Mouse (Mus musculus) small intestine, adult 2 months (tissue): ENCODE results near the gene Sema6b. TPM values are rescaled to one million over a fixed set of nuclear protein-coding genes. Genes with fewer than 3 reads are reported as not detected.
"Not testable (repeated sequence)": the region's sequence is repeated elsewhere in the genome, so short reads cannot be mapped to it uniquely, and the experiment has no call there.

Source experiments
- H3K27ac ChIP-seq: fragments of 200-500 bp; 2 replicates; pipeline ENCODE4 v1.5.1; 2012; ENCODE audit warnings: low read depth, low read length, control low read depth, inconsistent platforms; ENCODE audit not compliant: insufficient read depth
- H3K27me3 ChIP-seq: fragments of 200-500 bp; 2 replicates; pipeline ENCODE4 v1.6.1; 2012; ENCODE audit warnings: mild to moderate bottlenecking, moderate library complexity, low read length, inconsistent platforms; ENCODE audit not compliant: control insufficient read depth, insufficient read depth
- H3K36me3 ChIP-seq: fragments of 200-500 bp; 2 replicates; pipeline ENCODE4 v1.6.1; 2012; ENCODE audit warnings: mild to moderate bottlenecking, low read length, control low read depth, inconsistent platforms; ENCODE audit not compliant: control insufficient read depth, insufficient read depth
- H3K4me1 ChIP-seq: fragments of 200-500 bp; 2 replicates; pipeline ENCODE4 v1.6.1; 2012; ENCODE audit warnings: low read length, inconsistent platforms, mixed read lengths; ENCODE audit not compliant: control insufficient read depth, insufficient read depth, insufficient read length
- H3K4me3 ChIP-seq: fragments of 200-500 bp; 2 replicates; pipeline ENCODE4 v1.5.1; 2012; ENCODE audit warnings: low read depth, mild to moderate bottlenecking, control low read depth, inconsistent platforms, low read length, moderate library complexity
- CTCF ChIP-seq: fragments of 200-500 bp; IDR thresholded peaks from 2 replicates; pipeline ENCODE4 v1.5.1; 2012; ENCODE audit warnings: low read depth, mild to moderate bottlenecking, control low read depth, inconsistent platforms, low read length, moderate library complexity, mixed read lengths; ENCODE audit not compliant: insufficient replicate concordance, insufficient read length; ENCODE audit errors: extremely low read depth
- POLR2A ChIP-seq: fragments of 200-500 bp; IDR thresholded peaks from 2 replicates; pipeline ENCODE4 v1.6.1; 2012; ENCODE audit warnings: low read depth, mild to moderate bottlenecking, control low read depth, inconsistent platforms, low read length, moderate library complexity
- WGBS: fragments of 180-500 bp; shearing (Covaris S2); methylation state at CpG from one replicate; pipeline ENCODE4 v1.1.7; 2018; 5-methylcytosine and 5-hydroxymethylcytosine counted together
- polyA plus RNA-seq: library from polyadenylated mRNA; depleted of rRNA; stranded (reverse); fragments of >200 nt; gene quantifications from 2 replicates; pipeline ENCODE4 v1.2.3, GENCODE M21; 2012

Gene Sema6b
- polyA plus RNA-seq, 1 experiment, result 12.2 TPM

DNA sequence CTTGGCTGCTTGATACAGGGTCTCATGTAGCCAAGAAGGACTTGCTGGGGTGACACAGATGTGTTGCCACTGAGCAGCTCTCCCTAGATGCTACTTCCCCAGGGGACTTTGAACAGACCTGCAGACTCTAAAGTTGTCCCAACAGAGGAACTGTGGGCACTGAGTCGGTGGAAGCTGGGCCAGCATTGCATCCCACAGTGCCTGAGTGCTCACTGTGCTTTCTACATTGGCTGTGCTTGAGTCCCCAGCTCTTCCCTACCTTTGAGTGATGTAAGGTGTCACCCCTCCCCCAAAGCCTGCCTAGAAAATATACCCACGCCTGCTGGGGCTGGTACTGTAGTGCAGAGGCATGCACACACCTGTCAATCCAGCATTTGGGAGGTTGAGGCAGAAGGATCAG, 32.4 kb downstream of the Sema6b start:
- no peaks in the 10 kb centered on the region for H3K4me1 ChIP-seq
- H3K27me3 ChIP-seq, result no peaks in the 10 kb centered on the region
- 59% methylated on average over 2 of the region's 2 CpGs for WGBS
- H3K36me3 ChIP-seq, result peaks cover 2% of the 10 kb centered on the region; the same call in 1 of the 2 replicates
- no peak overlapping the region for H3K27ac ChIP-seq
- no peak overlapping the region for H3K4me3 ChIP-seq
- TF ChIP-seq CTCF, result no peak
- no peak for TF ChIP-seq POLR2A

DNA sequence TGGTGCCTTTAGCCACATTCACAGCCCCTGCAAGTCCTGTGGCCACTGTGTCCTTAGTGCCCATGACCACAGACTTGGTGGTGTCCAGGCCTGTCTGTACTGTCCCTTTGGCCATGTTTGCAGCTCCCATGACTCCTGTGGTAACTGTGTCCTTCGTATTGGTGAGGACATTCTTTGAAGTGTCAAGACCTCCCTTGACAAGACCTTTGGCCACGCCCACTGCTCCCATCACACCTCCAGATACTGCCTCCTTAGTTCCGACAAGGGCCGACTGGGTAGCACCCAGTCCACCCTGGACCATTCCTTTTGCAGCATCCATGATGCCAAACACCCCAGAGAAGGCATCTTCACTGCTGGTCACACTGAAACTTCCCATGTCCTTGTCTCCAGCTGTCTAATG, 33.2 kb downstream of the Sema6b start:
- H3K27ac ChIP-seq, result no peak overlapping the region
- no peaks in the 10 kb centered on the region for H3K4me1 ChIP-seq
- H3K36me3 ChIP-seq, result peaks cover 7% of the 10 kb centered on the region
- WGBS, result 73% methylated on average over 4 of the region's 4 CpGs
- no peak for TF ChIP-seq CTCF
- H3K4me3 ChIP-seq, result no peak overlapping the region
- H3K27me3 ChIP-seq, result no peaks in the 10 kb centered on the region

DNA sequence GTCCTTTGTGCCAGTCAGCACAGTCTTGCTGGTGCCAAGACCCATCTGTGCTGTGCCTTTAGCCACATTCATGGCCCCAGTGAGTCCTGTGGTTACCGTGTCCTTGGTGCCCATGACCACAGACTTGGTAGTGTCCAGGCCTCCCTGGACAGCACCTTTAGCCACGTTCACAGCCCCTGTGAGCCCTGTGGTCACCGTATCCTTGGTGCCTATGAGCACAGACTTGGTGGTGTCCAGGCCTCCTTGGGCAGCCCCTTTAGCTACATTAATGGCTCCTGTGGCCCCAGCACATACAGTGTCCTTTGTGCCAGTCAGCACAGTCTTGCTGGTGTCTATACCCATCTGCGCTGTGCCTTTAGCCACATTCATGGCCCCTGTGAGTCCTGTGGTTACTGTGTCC, 33.7 kb downstream of the Sema6b start:
- not testable (repeated sequence) for H3K4me3 ChIP-seq, H3K27me3 ChIP-seq, H3K27ac ChIP-seq, H3K4me1 ChIP-seq
- peaks cover 11% of the 10 kb centered on the region for H3K36me3 ChIP-seq
- WGBS, result 95% methylated on average over 4 of the region's 4 CpGs

DNA sequence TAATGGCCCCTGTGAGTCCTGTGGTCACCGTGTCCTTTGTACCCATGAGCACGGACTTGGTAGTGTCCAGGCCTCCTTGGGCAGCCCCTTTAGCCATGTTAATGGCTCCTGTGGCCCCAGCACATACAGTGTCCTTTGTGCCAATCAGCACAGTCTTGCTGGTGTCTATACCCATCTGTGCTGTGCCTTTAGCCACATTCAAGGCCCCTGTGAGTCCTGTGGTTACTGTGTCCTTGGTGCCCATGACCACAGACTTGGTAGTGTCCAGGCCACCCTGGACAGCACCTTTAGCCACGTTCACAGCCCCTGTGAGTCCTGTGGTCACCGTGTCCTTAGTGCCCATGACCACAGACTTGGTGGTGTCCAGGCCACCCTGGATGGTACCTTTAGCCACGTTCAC, 35.3 kb downstream of the Sema6b start:
- not testable (repeated sequence) for H3K4me3 ChIP-seq, H3K4me1 ChIP-seq, H3K27ac ChIP-seq, H3K27me3 ChIP-seq
- WGBS, result 93% methylated on average over 3 of the region's 5 CpGs
- H3K36me3 ChIP-seq, result peaks cover 20% of the 10 kb centered on the region

DNA sequence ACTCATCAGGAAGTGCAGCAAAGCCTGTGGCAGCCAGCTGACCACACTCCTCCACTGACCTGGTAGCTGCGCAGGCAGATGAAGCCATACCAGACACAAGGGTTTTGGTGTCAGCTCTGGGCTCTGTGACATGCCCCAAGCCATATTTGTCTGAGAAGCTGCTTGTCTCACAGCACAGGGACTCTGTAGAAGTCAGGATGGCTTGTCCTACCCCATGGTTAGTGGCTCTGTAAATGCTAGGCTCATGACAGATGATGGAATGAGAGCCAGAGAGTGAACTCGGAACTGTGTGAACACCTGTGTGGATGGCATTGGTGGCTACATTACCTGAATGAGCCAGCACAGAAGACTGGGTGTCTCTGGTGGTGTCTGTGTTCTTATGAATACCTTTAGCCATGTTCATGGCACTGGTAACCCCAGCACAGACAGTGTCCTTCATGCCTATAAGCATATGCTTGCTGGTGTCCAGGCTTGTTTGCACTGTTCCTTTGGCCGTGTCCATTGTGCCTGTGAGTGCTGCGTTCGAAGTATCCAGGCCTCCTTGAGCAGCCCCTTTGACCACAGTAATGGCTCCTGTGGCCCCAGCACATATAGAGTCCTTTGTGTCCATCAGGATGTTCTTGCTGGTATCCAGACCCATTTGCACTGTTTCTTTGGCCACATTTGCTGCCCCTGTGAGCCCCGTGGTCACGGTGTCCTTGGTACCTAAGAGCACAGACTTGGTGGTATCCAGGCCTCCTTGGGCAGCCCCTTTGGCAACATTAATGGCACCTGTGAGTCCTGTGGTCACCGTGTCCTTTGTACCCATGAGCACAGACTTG, 36.5 kb downstream of the Sema6b start:
- Histone ChIP-seq H3K4me1 (no peaks in the 10 kb centered on the region), H3K36me3 (peaks cover 27% of the 10 kb centered on the region), H3K27me3 (no peaks in the 10 kb centered on the region), H3K27ac (no peak overlapping the region), H3K4me3 (no peak overlapping the region)
- WGBS, result 93% methylated on average over 8 of the region's 8 CpGs
- TF ChIP-seq POLR2A (no peak), CTCF (no peak)

DNA sequence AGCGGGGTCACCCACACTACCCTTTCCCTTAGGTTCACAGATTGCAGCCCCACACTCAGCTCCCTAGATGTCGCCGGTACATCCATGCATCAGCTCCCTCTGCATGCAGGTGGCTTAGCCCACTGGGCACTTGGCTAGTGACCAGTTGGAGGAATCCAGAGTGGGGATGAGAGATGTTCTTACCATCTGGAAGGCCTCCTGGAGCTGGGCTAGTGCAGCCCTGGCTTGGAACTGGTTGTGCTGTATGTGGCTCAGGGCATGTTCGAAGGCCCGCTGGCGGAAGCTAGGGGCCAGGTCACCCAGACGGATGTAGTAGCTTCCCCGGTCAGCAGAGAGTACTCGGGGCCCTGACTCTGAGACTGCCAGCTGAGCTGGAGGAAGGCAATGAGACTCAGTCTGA, 37.2 kb downstream of the Sema6b start:
- Histone ChIP-seq H3K27ac (no peak overlapping the region), H3K4me1 (no peaks in the 10 kb centered on the region), H3K4me3 (no peak overlapping the region), H3K27me3 (no peaks in the 10 kb centered on the region), H3K36me3 (peaks cover 31% of the 10 kb centered on the region)
- TF ChIP-seq POLR2A (no peak), CTCF (no peak)
- WGBS, result 93% methylated on average over 9 of the region's 9 CpGs

DNA sequence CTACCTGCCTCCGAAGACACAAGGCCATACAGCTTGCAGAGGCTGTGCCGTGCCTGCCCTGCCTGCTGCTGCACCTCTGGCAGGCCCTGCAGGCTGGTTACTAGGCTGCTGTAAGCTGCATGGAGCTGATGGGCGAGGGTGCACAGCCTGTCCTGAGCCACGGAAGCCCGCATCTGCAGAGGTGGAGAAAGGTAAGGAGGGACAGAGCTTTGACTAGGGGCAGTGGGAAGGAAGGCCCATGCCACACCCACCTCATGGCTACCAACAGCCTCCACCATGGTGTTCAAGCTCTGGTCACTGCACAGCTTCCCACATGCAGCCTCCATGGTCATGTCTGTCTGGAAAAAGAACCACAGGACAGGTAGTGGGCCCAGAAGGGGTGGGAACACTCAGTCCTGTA, 38.0 kb downstream of the Sema6b start:
- no peak overlapping the region for H3K27ac ChIP-seq
- 93% methylated on average over 5 of the region's 5 CpGs for WGBS
- H3K4me1 ChIP-seq, result no peaks in the 10 kb centered on the region
- TF ChIP-seq POLR2A, result no peak
- TF ChIP-seq CTCF, result no peak
- no peaks in the 10 kb centered on the region for H3K27me3 ChIP-seq
- H3K4me3 ChIP-seq, result no peak overlapping the region
- peaks cover 35% of the 10 kb centered on the region for H3K36me3 ChIP-seq

DNA sequence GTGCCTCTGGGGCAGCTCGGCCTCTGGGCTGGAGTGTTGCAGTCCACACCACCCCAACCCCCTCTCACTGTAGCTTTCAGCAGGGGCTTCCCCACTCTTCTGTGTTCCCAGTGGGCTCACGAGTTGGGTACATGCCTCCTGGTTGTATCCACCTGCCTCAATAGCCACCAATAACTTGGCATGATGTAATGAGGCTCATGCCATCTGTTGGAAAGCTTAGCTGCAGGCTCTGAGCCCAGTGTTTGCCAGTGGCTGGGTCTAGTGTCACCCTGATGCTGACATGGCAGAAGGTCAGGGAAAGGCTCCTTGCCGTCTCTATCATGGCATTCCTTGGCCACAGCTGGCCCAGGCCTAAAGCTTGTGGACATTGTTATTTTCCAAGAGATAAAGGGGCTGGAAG, 39.3 kb downstream of the Sema6b start:
- 87% methylated on average over 3 of the region's 3 CpGs for WGBS
- Histone ChIP-seq H3K4me1 (no peaks in the 10 kb centered on the region), H3K4me3 (no peak overlapping the region), H3K36me3 (peaks cover 43% of the 10 kb centered on the region), H3K27me3 (no peaks in the 10 kb centered on the region), H3K27ac (no peak overlapping the region)
- no peak for TF ChIP-seq POLR2A
